Mouse (Mus musculus): Measurements from ENCODE around the gene Gmnn. TPM values are rescaled to one million over a fixed set of nuclear protein-coding genes. Genes with fewer than 3 reads are reported as not detected.

Gmnn gene
- polyA plus RNA-seq, 1 experiment from 2014 or later = 90.3 TPM

- Histone ChIP-seq H3K4me2 (ENCODE audit: low read depth, low read length) (no peak overlapping the region), H3K27ac (ENCODE audit: low read length) (no peak overlapping the region), H3K27me3 (replicated peaks; ENCODE audit: control insufficient read depth, insufficient read depth, low read length) (no peaks in the 10 kb centered on the region), H3K4me1 (ENCODE audit: control insufficient read depth, insufficient read depth, low read length) (no peaks in the 10 kb centered on the region), H3K36me3 (ENCODE audit: control insufficient read depth, insufficient read depth, low read length) (no peaks in the 10 kb centered on the region), H3K9ac (ENCODE audit: low read depth, low read length) (no peak overlapping the region), H3K4me3 (ENCODE audit: low read length) (no peak overlapping the region), H3K9me3 (ENCODE audit: control insufficient read depth, low read length) (no peaks in the 10 kb centered on the region)
- 96% methylated on average over 4 of the region's 4 CpGs for WGBS
- ATAC-seq = no peak
These were observed 37.0 kb upstream of the Gmnn start for GRCm38 (mm10) chr13:24798686-24799085.

GRCm38 (mm10) chr13:24792411-24793045 is 30.8 kb upstream of the Gmnn start:
- H3K36me3 ChIP-seq (ENCODE audit: control insufficient read depth, insufficient read depth, low read length) = no peaks in the 10 kb centered on the region
- WGBS = 74% methylated on average over 9 of the region's 9 CpGs
- no peak for ATAC-seq
- H3K4me1 ChIP-seq (ENCODE audit: control insufficient read depth, insufficient read depth, low read length) = no peaks in the 10 kb centered on the region
- no peaks in the 10 kb centered on the region for H3K9me3 ChIP-seq (ENCODE audit: control insufficient read depth, low read length)
- H3K4me2 ChIP-seq (ENCODE audit: low read depth, low read length) = no peak overlapping the region
- no peak overlapping the region for H3K9ac ChIP-seq (ENCODE audit: low read depth, low read length)
- H3K27me3 ChIP-seq (replicated peaks; ENCODE audit: control insufficient read depth, insufficient read depth, low read length) = no peaks in the 10 kb centered on the region
- H3K4me3 ChIP-seq (ENCODE audit: low read length) = no peak overlapping the region
- H3K27ac ChIP-seq (ENCODE audit: low read length) = no peak overlapping the region

DNA sequence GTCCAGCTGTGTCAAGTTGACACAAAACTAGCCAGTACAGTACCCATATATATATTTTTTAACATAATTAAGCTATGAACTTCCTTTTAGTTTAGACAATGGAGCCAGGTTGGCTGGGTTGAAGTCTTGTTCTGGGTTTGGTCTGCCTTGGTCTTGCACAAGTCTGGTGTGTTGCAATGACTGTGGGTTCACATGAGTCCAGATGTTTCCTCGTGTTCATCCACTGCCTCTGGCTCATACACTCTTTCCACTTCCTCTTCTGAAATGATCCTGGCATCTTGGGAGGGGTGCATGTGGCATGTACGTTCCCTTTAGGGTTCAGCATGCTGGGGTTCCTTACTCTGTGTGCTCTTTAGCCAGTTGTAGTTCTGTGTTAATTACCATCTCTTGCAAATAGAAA is 29.6 kb upstream of the Gmnn start:
- peak; percentile 68 for ATAC-seq
- Histone ChIP-seq H3K4me2 (ENCODE audit: low read depth, low read length) (no peak overlapping the region), H3K9ac (ENCODE audit: low read depth, low read length) (no peak overlapping the region), H3K4me3 (ENCODE audit: low read length) (no peak overlapping the region), H3K9me3 (ENCODE audit: control insufficient read depth, low read length) (no peaks in the 10 kb centered on the region), H3K4me1 (ENCODE audit: control insufficient read depth, insufficient read depth, low read length) (no peaks in the 10 kb centered on the region), H3K36me3 (ENCODE audit: control insufficient read depth, insufficient read depth, low read length) (no peaks in the 10 kb centered on the region), H3K27me3 (replicated peaks; ENCODE audit: control insufficient read depth, insufficient read depth, low read length) (no peaks in the 10 kb centered on the region), H3K27ac (ENCODE audit: low read length) (no peak overlapping the region)
- WGBS = 59% methylated on average over 2 of the region's 2 CpGs

GRCm38 (mm10) chr13:24787477-24787876 is 25.8 kb upstream of the Gmnn start:
- H3K9ac ChIP-seq (ENCODE audit: low read depth, low read length) = no peak overlapping the region
- H3K4me3 ChIP-seq (ENCODE audit: low read length) = no peak overlapping the region
- H3K36me3 ChIP-seq (ENCODE audit: control insufficient read depth, insufficient read depth, low read length) = no peaks in the 10 kb centered on the region
- no peaks in the 10 kb centered on the region for H3K9me3 ChIP-seq (ENCODE audit: control insufficient read depth, low read length)
- H3K4me1 ChIP-seq (ENCODE audit: control insufficient read depth, insufficient read depth, low read length) = no peaks in the 10 kb centered on the region
- H3K4me2 ChIP-seq (ENCODE audit: low read depth, low read length) = no peak overlapping the region
- no peak for ATAC-seq
- H3K27ac ChIP-seq (ENCODE audit: low read length) = no peak overlapping the region
- no peaks in the 10 kb centered on the region for H3K27me3 ChIP-seq (replicated peaks; ENCODE audit: control insufficient read depth, insufficient read depth, low read length)
- WGBS = 90% methylated on average over 5 of the region's 5 CpGs

DNA sequence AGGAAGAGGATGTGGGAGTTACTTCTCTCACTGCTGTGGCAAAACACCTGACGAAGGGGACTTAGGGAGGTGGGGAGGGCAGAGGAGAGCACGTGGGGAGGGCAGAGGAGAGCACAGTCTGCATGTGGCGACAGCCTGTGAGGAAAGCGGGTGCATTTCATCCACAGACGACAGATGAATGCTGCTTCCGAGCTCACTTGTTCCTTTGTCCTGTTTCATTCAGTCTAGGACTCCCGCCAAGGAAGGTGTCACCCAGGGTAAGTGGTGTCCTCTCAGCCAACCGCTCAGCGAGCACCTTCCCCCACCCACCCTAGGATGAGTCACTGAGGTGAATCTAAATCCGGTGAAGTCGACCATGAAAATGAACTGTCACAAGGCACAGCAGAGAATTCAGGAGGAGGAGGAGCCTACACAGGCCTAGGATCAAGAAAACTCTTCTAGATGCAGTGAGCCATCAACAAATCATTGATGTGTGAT is 24.3 kb upstream of the Gmnn start:
- H3K9me3 ChIP-seq (ENCODE audit: control insufficient read depth, low read length) = no peaks in the 10 kb centered on the region
- 54% methylated on average over 11 of the region's 11 CpGs for WGBS
- H3K27ac ChIP-seq (ENCODE audit: low read length) = no peak overlapping the region
- H3K9ac ChIP-seq (ENCODE audit: low read depth, low read length) = no peak overlapping the region
- H3K4me2 ChIP-seq (ENCODE audit: low read depth, low read length) = no peak overlapping the region
- H3K36me3 ChIP-seq (ENCODE audit: control insufficient read depth, insufficient read depth, low read length) = no peaks in the 10 kb centered on the region
- no peaks in the 10 kb centered on the region for H3K27me3 ChIP-seq (replicated peaks; ENCODE audit: control insufficient read depth, insufficient read depth, low read length)
- H3K4me1 ChIP-seq (ENCODE audit: control insufficient read depth, insufficient read depth, low read length) = no peaks in the 10 kb centered on the region
- no peak for ATAC-seq
- H3K4me3 ChIP-seq (ENCODE audit: low read length) = no peak overlapping the region

DNA sequence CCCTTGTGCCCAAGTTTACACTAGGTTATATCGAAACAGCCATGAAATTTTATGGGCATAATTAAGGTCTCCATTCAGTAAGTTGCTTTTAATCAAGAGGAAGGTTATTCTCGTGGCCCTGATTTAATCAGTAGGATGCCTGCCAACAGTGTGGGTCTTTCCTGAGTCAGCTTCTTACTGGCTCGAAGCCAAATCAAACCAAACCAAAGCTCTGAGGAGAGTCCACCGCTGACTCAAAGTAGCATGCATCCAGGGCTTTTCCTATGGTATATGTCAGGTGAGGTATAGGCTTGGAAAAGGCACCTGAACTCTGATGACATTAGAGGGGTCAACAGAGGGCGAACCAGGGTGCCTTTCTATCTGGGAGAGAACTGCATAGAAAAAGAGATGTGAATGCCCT is 20.2 kb upstream of the Gmnn start:
- Histone ChIP-seq H3K4me1 (ENCODE audit: control insufficient read depth, insufficient read depth, low read length) (no peaks in the 10 kb centered on the region), H3K9me3 (ENCODE audit: control insufficient read depth, low read length) (no peaks in the 10 kb centered on the region), H3K4me3 (ENCODE audit: low read length) (no peak overlapping the region), H3K27me3 (replicated peaks; ENCODE audit: control insufficient read depth, insufficient read depth, low read length) (no peaks in the 10 kb centered on the region), H3K4me2 (ENCODE audit: low read depth, low read length) (no peak overlapping the region), H3K9ac (ENCODE audit: low read depth, low read length) (no peak overlapping the region), H3K27ac (ENCODE audit: low read length) (no peak overlapping the region), H3K36me3 (ENCODE audit: control insufficient read depth, insufficient read depth, low read length) (no peaks in the 10 kb centered on the region)
- WGBS = 64% methylated on average over 5 of the region's 5 CpGs
- no peak for ATAC-seq

DNA sequence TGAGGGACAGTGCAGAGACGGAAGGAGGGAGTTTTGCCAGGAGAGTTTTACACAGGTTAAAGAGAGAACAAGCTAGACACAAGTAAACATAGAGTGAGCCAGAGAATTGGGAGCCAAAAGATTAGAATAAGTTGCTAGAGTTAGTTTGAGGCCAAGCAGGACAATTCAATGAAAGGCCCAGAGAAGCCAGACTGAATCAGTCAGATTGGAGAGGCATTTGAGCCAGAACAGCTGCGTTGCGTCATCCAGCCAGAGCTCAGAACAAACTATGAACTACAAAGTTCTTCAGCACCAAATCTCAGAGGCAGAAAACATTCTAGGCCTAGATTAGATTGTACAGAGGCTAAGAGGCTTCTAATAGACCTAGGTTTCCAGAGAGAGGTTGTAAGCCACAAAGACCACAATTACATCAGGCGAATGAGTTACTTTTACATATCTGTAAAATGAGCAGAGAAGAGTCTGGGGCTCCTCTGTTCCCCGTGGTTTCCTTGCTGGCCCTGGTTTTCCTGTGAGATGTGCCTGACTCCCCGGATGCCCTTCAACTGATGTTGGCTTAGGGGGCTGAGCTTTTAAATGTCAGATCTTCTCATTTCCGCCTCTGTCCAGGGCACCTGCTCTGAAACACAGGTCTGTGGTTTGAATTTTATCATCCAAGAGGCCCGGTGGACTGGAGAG is 17.1 kb upstream of the Gmnn start:
- H3K4me3 ChIP-seq (ENCODE audit: low read length) = no peak overlapping the region
- no peak overlapping the region for H3K27ac ChIP-seq (ENCODE audit: low read length)
- WGBS = 75% methylated on average over 8 of the region's 8 CpGs
- no peak for ATAC-seq
- H3K9me3 ChIP-seq (ENCODE audit: control insufficient read depth, low read length) = no peaks in the 10 kb centered on the region
- no peaks in the 10 kb centered on the region for H3K27me3 ChIP-seq (replicated peaks; ENCODE audit: control insufficient read depth, insufficient read depth, low read length)
- no peaks in the 10 kb centered on the region for H3K4me1 ChIP-seq (ENCODE audit: control insufficient read depth, insufficient read depth, low read length)
- no peak overlapping the region for H3K4me2 ChIP-seq (ENCODE audit: low read depth, low read length)
- H3K9ac ChIP-seq (ENCODE audit: low read depth, low read length) = no peak overlapping the region
- no peaks in the 10 kb centered on the region for H3K36me3 ChIP-seq (ENCODE audit: control insufficient read depth, insufficient read depth, low read length)

DNA sequence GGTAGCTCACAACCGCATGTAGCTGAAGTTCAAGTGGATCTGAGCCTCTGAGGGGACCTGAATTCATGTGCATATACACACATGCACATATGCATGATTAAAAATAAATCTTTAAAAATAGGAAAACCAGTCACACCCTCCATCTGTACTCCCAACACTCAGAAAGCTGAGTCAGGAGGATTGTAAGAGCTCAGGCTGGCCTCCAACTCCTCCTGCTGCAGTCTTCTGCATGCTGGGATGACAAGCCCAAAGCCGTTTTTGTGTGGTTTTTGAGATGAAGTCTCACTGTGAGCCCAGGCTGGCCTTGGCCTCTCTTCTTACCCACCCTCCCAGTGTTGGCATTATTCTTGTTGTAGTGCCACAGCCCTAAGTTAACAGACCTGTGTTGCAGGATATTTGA is 16.3 kb upstream of the Gmnn start:
- 69% methylated on average over 2 of the region's 2 CpGs for WGBS

GRCm38 (mm10) chr13:24776146-24776844 is 14.6 kb upstream of the Gmnn start:
- H3K4me3 ChIP-seq (ENCODE audit: low read length) = no peak overlapping the region
- ATAC-seq = peak; percentile 69; the same call in 1 of the 2 replicates
- WGBS = 48% methylated on average over 7 of the region's 7 CpGs

More for the DNA sequence above, 16.3 kb upstream of the Gmnn start:
- Histone ChIP-seq H3K27ac (ENCODE audit: low read length) (no peak overlapping the region), H3K9me3 (ENCODE audit: control insufficient read depth, low read length) (no peaks in the 10 kb centered on the region), H3K4me3 (ENCODE audit: low read length) (no peak overlapping the region), H3K4me2 (ENCODE audit: low read depth, low read length) (no peak overlapping the region), H3K4me1 (ENCODE audit: control insufficient read depth, insufficient read depth, low read length) (no peaks in the 10 kb centered on the region), H3K9ac (ENCODE audit: low read depth, low read length) (no peak overlapping the region), H3K36me3 (ENCODE audit: control insufficient read depth, insufficient read depth, low read length) (no peaks in the 10 kb centered on the region), H3K27me3 (replicated peaks; ENCODE audit: control insufficient read depth, insufficient read depth, low read length) (no peaks in the 10 kb centered on the region)
- ATAC-seq = no peak

More at GRCm38 (mm10) chr13:24776146-24776844, 14.6 kb upstream of the Gmnn start:
- no peaks in the 10 kb centered on the region for H3K27me3 ChIP-seq (replicated peaks; ENCODE audit: control insufficient read depth, insufficient read depth, low read length)
- no peaks in the 10 kb centered on the region for H3K36me3 ChIP-seq (ENCODE audit: control insufficient read depth, insufficient read depth, low read length)
- no peak overlapping the region for H3K27ac ChIP-seq (ENCODE audit: low read length)
- no peak overlapping the region for H3K4me2 ChIP-seq (ENCODE audit: low read depth, low read length)
- H3K4me1 ChIP-seq (ENCODE audit: control insufficient read depth, insufficient read depth, low read length) = no peaks in the 10 kb centered on the region
- no peaks in the 10 kb centered on the region for H3K9me3 ChIP-seq (ENCODE audit: control insufficient read depth, low read length)
- H3K9ac ChIP-seq (ENCODE audit: low read depth, low read length) = no peak overlapping the region
